Mouse (Mus musculus): Measurements from ENCODE around the gene Cfd. TPM values are rescaled to one million over a fixed set of nuclear protein-coding genes. Genes with fewer than 3 reads are reported as not detected.

Cfd gene
- polyA plus RNA-seq (2017; shearing (Covaris generic)) = not detected

GRCm38 (mm10) chr10:79890670-79891069 lies at the start of gene Cfd:
Cfd (plus strand) TSS chr10:79890853.

GRCm38 (mm10) chr10:79853860-79854795 lies 36.5 kb upstream of the Cfd start, which contains the start of gene Ptbp1:
Ptbp1 (plus strand) TSS chr10:79854427.

GRCm38 (mm10) chr10:79874290-79874862 lies 16.3 kb upstream of the Cfd start, which contains the start of the genes Prtn3 and Plppr3:
Prtn3 (plus strand) TSS chr10:79874476.
Plppr3 (minus strand) TSS chr10:79874634.

GRCm38 (mm10) chr10:79886054-79886453 lies 4.6 kb upstream of the Cfd start, which contains the start of gene Elane:
Elane (plus strand) TSS chr10:79886247.

GRCm38 (mm10) chr10:79908167-79909091 lies 17.8 kb downstream of the Cfd start, which contains the start of gene Med16:
Med16 (minus strand) TSS chr10:79908923.

GRCm38 (mm10) chr10:79910556-79910955 lies 19.9 kb downstream of the Cfd start, which contains the start of gene Gm26602:
Gm26602 (plus strand) TSS chr10:79910856.

GRCm38 (mm10) chr10:79916808-79917531 lies 26.3 kb downstream of the Cfd start, which contains the start of gene Kiss1r:
Kiss1r (plus strand) TSS chr10:79916971.

GRCm38 (mm10) chr10:79920958-79921535 lies 30.4 kb downstream of the Cfd start, which contains the start of gene R3hdm4:
R3hdm4 (minus strand) TSS chr10:79921208.

GRCm38 (mm10) chr10:79926491-79927323 lies 36.1 kb downstream of the Cfd start, which contains the start of gene Arid3a:
Arid3a (plus strand) TSS chr10:79927043.

Other genes starting within 250 kb of the Cfd start
- gene Odf3l2, start 245.1 kb upstream of the Cfd start, polyA plus RNA-seq (2017; shearing (Covaris generic)) = not detected
- gene Madcam1, start 226.3 kb upstream of the Cfd start, polyA plus RNA-seq (2017; shearing (Covaris generic)) = 0.65 TPM
- gene Tpgs1, start 221.5 kb upstream of the Cfd start, polyA plus RNA-seq (2017; shearing (Covaris generic)) = 48.4 TPM
- gene Cdc34, start 208.7 kb upstream of the Cfd start, polyA plus RNA-seq (2017; shearing (Covaris generic)) = 23.4 TPM
- gene Gzmm, start 201.8 kb upstream of the Cfd start, polyA plus RNA-seq (2017; shearing (Covaris generic)) = 1.0 TPM
- 300 TPM for gene Bsg, start 186.4 kb upstream of the Cfd start, polyA plus RNA-seq (2017; shearing (Covaris generic))
- gene Hcn2, start 174.2 kb upstream of the Cfd start, polyA plus RNA-seq (2017; shearing (Covaris generic)) = not detected
- gene Polrmt, start 144.3 kb upstream of the Cfd start, polyA plus RNA-seq (2017; shearing (Covaris generic)) = 58.1 TPM
- gene Fgf22, start 135.8 kb upstream of the Cfd start, polyA plus RNA-seq (2017; shearing (Covaris generic)) = not detected
- 8.7 TPM for gene Rnf126, start 123.9 kb upstream of the Cfd start, polyA plus RNA-seq (2017; shearing (Covaris generic))
- gene Fstl3, start 113.6 kb upstream of the Cfd start, polyA plus RNA-seq (2017; shearing (Covaris generic)) = 0.68 TPM
- gene Prss57, start 99.9 kb upstream of the Cfd start, polyA plus RNA-seq (2017; shearing (Covaris generic)) = not detected
- 0.30 TPM for gene Palm, start 97.3 kb upstream of the Cfd start, polyA plus RNA-seq (2017; shearing (Covaris generic))
- gene Misp, start 69.9 kb upstream of the Cfd start, polyA plus RNA-seq (2017; shearing (Covaris generic)) = not detected
- 375 TPM for gene Ptbp1, start 36.4 kb upstream of the Cfd start, polyA plus RNA-seq (2017; shearing (Covaris generic))
- gene Prtn3, start 16.4 kb upstream of the Cfd start, polyA plus RNA-seq (2017; shearing (Covaris generic)) = not detected
- 4.9 TPM for gene Plppr3, start 16.2 kb upstream of the Cfd start, polyA plus RNA-seq (2017; shearing (Covaris generic))
- not detected for gene Elane, start 4.6 kb upstream of the Cfd start, polyA plus RNA-seq (2017; shearing (Covaris generic))
- gene Med16, start 18.1 kb downstream of the Cfd start, polyA plus RNA-seq (2017; shearing (Covaris generic)) = 31.2 TPM
- gene Gm26602, start 20.0 kb downstream of the Cfd start, polyA plus RNA-seq (2017; shearing (Covaris generic)) = 11.2 TPM
- 0.39 TPM for gene Kiss1r, start 26.1 kb downstream of the Cfd start, polyA plus RNA-seq (2017; shearing (Covaris generic))
- gene R3hdm4, start 30.4 kb downstream of the Cfd start, polyA plus RNA-seq (2017; shearing (Covaris generic)) = 217 TPM
- 9.9 TPM for gene Arid3a, start 36.2 kb downstream of the Cfd start, polyA plus RNA-seq (2017; shearing (Covaris generic))
- gene Wdr18, start 69.3 kb downstream of the Cfd start, polyA plus RNA-seq (2017; shearing (Covaris generic)) = 83.7 TPM
- gene Grin3b, start 79.9 kb downstream of the Cfd start, polyA plus RNA-seq (2017; shearing (Covaris generic)) = not detected
- 5.5 TPM for gene Tmem259, start 93.5 kb downstream of the Cfd start, polyA plus RNA-seq (2017; shearing (Covaris generic))
- gene Cnn2, start 97.7 kb downstream of the Cfd start, polyA plus RNA-seq (2017; shearing (Covaris generic)) = 1,187 TPM
- gene Abca7, start 105.6 kb downstream of the Cfd start, polyA plus RNA-seq (2017; shearing (Covaris generic)) = 71.9 TPM
- 974 TPM for gene Arhgap45, start 125.8 kb downstream of the Cfd start, polyA plus RNA-seq (2017; shearing (Covaris generic))
- gene Polr2e, start 148.9 kb downstream of the Cfd start, polyA plus RNA-seq (2017; shearing (Covaris generic)) = 210 TPM
- 569 TPM for gene Gpx4, start 156.3 kb downstream of the Cfd start, polyA plus RNA-seq (2017; shearing (Covaris generic))
- 84.3 TPM for gene Sbno2, start 214.7 kb downstream of the Cfd start, polyA plus RNA-seq (2017; shearing (Covaris generic))
- 11.9 TPM for gene Stk11, start 224.9 kb downstream of the Cfd start, polyA plus RNA-seq (2017; shearing (Covaris generic))
- gene Atp5d, start 247.8 kb downstream of the Cfd start, polyA plus RNA-seq (2017; shearing (Covaris generic)) = 434 TPM
- gene Cbarp, start 250.0 kb downstream of the Cfd start, polyA plus RNA-seq (2017; shearing (Covaris generic)) = 2.9 TPM

Data from inflammation-experienced regulatory T-cells, adult 16 weeks (primary cell).